Mouse (Mus musculus) lung, adult 2 months (tissue): ENCODE measurements around the gene Sgpp2. TPM values are rescaled to one million over a fixed set of nuclear protein-coding genes. Genes with fewer than 3 reads are reported as not detected.
A peak's percentile ranks its signal among the peaks of the same experiment; 100 is the strongest.

Experiments
- DNase-seq: peaks from one replicate; pipeline ENCODE4 v3.0.0; 2022
- H3K4me1 ChIP-seq: fragments of 200-500 bp; 2 replicates; pipeline ENCODE4 v1.6.1; 2011; ENCODE audit warnings: low read length; ENCODE audit not compliant: control insufficient read depth, insufficient read depth
- H3K4me3 ChIP-seq: fragments of 200-500 bp; replicated peaks from 2 replicates; pipeline ENCODE3; 2011; ENCODE audit warnings: low read depth, mild to moderate bottlenecking, control low read depth, low read length; ENCODE audit errors: extremely low read depth
- CTCF ChIP-seq: fragments of 200-500 bp; IDR thresholded peaks from 2 replicates; pipeline ENCODE4 v1.5.1; 2011; ENCODE audit warnings: mild to moderate bottlenecking, low read length, control low read depth; ENCODE audit not compliant: insufficient read depth
- POLR2A ChIP-seq: fragments of 200-500 bp; IDR thresholded peaks from 2 replicates; pipeline ENCODE4 v1.6.1; 2011; ENCODE audit warnings: low read depth, mild to moderate bottlenecking, control low read depth, low read length, borderline replicate concordance; ENCODE audit errors: extremely low read depth
- WGBS: fragments of 180-500 bp; shearing (Covaris S2); methylation state at CpG from one replicate; pipeline ENCODE4 v1.1.7; 2018; 5-methylcytosine and 5-hydroxymethylcytosine counted together
- polyA plus RNA-seq: library from polyadenylated mRNA; depleted of rRNA; stranded (reverse); fragments of >200 nt; gene quantifications from 2 replicates; pipeline ENCODE4 v1.2.3, GENCODE M21; 2012; rRNA removed

Sgpp2 gene
- 25.1 and 33.7 TPM in 2 replicates for polyA plus RNA-seq

DNA sequence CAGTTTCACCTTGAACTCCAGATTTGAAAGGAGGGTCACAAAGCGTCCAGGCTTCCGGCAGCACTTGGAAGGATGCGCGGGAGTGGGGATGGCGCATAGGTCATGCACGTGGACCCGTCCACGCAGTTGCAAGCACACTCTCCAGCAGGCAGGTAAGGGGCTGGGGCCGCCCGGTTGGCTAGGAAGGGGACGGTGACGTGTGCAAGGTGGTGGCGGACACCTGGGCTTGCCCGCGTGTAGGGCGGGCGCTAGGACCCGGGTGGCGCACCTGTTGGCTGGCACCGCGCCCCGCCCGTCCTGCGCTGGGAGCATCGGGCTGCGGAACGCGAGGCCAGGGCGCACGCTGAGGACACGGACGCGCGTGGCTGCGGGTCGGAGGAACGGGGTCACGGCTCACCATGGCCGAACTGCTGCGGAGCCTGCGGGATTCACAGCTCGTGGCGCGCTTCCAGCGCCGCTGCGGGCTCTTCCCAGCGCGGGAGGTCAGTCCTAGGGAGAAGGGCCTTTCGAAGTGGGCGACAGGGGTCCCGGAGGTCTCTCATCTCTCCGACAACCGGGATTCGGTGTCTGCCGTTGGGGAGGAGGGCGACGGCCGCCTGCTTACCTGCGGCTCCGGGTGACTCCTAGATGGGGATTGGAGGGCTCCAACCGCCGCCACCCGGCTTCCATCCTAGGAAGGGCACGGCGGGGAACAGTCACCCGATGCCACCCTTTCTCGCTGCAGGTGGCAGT, at the start of gene Sgpp2:
Sgpp2 (plus strand) TSS at position 325 of the 732 bp plus-strand sequence.
- WGBS: 1% methylated on average over 68 of the region's 68 CpGs
- peaks cover 10% of the 10 kb centered on the region for H3K4me1 ChIP-seq
- DNase-seq: peak; percentile 39
- peak within 1 kb of the TSS; percentile 63 for H3K4me3 ChIP-seq
- peak; percentile 22; the same call in 1 of the 2 replicates for TF ChIP-seq POLR2A
- no peak for TF ChIP-seq CTCF

DNA sequence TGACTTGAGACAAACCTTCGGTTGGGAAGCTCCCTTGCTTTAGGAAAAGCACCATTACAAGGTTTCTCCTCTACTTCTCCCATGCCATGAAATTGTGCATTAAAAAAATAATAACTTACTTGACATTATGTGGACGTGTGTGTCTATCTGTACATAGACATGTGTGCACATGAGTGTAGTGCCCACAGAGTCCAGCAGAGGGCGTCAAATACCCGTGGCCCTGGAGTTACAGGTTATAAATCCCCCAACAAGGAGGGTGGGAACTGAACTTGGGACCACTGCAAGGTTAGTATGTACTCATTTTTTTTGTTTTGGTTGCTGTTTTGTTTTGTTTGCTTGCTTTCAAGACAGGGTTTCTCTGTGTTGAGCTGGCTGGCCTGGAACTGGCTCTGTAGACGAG, 42.6 kb upstream of the Sgpp2 start:
- Histone ChIP-seq H3K4me1 (no peaks in the 10 kb centered on the region), H3K4me3 (no peak overlapping the region)
- DNase-seq: no peak
- WGBS: 50% methylated on average over 5 of the region's 5 CpGs
- TF ChIP-seq POLR2A (no peak), CTCF (no peak)

DNA sequence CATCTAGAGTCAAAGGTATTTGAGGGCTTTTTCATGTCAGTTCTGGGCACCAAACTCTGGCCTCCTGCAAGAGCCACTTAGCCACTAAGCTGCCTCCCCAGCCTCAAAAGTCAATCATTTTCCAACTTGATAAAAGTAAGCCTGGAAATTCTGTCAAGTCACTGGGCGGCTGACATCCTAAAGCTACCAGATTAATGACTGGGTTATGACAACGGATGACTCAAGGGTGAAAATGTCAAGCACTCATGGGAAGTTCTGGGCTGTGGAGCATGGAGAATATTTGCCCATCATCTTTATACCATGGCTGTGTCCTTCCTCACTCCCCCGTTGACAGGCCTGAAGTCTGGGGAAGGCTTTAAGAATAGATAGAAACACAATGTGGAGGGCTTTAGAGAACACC, 37.2 kb upstream of the Sgpp2 start:
- Histone ChIP-seq H3K4me3 (no peak overlapping the region), H3K4me1 (no peaks in the 10 kb centered on the region)
- DNase-seq: no peak
- 63% methylated on average over 3 of the region's 3 CpGs for WGBS
- TF ChIP-seq POLR2A: no peak
- TF ChIP-seq CTCF: no peak

DNA sequence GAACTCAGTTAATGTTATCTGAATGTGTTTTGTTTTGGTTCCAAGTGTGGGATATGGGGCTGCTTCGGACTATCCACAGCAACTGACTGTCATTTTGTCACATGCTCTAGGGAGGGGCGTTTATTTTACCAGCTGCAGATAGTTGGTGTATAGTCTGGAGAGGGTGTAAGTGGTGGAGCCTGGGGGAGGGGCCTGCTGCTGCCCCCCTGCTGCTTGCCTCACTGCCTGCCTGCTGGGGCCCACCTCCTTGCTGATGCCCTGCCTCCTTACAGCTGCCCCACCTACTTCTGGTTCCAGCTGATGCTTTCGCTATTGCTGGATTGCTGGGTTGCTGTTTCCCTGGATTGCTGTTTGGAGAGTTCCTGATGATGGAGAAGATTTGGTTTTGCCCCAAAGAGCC, 31.0 kb upstream of the Sgpp2 start:
- TF ChIP-seq POLR2A: no peak
- no peak for TF ChIP-seq CTCF
- H3K4me1 ChIP-seq: no peaks in the 10 kb centered on the region
- no peak overlapping the region for H3K4me3 ChIP-seq
- no peak for DNase-seq
- WGBS: 31% methylated on average over 3 of the region's 3 CpGs

DNA sequence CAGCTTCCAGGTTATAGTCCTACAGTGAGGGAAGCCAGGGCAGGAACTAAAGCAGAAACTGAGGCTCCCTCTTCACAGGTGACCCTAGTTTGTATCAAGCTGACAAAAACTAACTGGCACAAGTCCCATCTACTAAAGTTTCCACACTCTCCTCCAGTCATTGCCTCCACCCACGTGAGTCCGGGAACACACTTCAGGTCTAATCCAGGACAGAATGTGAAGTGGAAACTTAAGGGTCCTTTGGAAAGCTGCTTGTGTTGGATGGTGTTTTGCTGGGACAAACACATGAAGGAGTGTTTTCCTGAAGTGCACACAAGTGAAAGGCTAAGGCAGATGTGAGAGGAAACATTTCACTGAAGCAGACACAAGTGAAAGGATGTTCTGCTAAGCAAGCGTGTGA, 17.7 kb upstream of the Sgpp2 start:
- WGBS: 67% methylated on average over 3 of the region's 3 CpGs
- TF ChIP-seq POLR2A (no peak), CTCF (no peak)
- peak; percentile 48 for DNase-seq
- Histone ChIP-seq H3K4me1 (peaks cover 4% of the 10 kb centered on the region), H3K4me3 (no peak overlapping the region)

DNA sequence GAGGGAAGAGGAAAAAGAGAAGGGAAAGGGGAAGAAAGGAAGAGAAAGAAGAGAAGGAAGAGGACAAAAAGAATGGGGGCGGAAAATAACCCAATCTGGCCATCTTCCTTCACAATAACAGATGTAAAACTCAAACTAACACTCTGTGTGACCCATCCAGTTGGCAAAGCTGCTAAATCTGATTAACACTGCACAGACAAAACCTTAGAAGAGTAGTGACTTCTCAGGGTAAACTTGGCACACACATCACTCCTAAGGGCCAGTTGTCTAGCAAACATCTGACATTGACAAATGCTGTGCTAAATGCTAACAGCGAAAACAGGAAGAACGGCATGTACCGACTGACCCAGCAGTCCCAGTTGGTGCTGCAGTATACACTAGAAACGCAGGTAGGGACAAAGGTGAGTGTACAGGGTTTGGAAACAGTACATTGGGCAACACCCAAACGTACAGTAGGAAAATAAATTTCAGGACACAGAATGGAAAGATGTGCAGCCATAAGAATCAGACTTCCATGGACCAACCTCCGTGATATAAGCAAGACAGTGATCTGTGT, 10.4 kb upstream of the Sgpp2 start:
- no peak for TF ChIP-seq POLR2A
- no peak for TF ChIP-seq CTCF
- no peak for DNase-seq
- WGBS: 45% methylated on average over 7 of the region's 7 CpGs
- Histone ChIP-seq H3K4me3 (no peak overlapping the region), H3K4me1 (peaks cover 4% of the 10 kb centered on the region)

DNA sequence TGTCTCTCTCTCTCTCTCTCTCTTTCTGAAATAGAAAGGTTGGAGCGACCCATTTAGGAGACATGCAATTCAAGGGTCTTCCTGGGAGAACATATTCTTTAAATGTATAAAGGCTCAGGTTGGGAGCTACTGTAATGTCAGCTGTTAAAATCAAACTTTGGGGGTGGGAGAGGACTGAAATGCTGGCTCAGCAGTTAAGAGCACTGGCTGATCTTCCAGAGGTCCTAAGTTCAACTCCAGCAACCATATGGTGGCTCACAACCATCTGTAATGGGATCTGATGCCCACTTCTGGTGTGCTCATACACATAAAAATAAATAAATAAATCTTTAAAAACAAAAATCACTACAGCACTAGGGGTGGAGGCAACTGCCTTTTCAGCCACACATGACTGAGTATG, 1.5 kb upstream of the Sgpp2 start:
- 92% methylated on average over 1 of the region's 1 CpGs for WGBS
- no peak for DNase-seq

DNA sequence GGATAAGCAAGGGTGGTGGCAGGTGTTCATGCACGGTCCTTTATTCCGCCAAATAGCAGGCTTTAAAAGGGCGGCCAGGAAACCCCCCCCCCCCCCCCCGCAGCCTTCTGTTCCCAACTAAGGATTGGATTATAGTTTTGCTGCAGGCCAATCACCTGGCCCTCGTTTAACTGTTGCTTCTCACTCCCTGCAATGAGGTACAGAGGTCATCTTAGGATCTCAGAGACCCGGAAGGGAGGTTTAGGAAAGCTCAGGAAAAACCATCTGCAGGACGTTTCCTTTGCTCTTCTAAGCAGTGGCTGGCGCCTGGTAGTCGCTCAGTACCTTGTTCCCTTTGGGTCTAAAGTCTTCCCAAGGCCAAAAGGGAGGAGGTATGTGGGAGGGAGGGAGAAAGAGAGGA, 865 bp upstream of the Sgpp2 start:
- 12% methylated on average over 9 of the region's 9 CpGs for WGBS
- Histone ChIP-seq H3K4me1 (peaks cover 10% of the 10 kb centered on the region), H3K4me3 (no peak overlapping the region)
- DNase-seq: no peak
- no peak for TF ChIP-seq CTCF
- TF ChIP-seq POLR2A: no peak

More for the DNA sequence above, 1.5 kb upstream of the Sgpp2 start:
- no peak overlapping the region for H3K4me3 ChIP-seq
- TF ChIP-seq CTCF: no peak
- no peak for TF ChIP-seq POLR2A
- H3K4me1 ChIP-seq: peaks cover 10% of the 10 kb centered on the region

DNA sequence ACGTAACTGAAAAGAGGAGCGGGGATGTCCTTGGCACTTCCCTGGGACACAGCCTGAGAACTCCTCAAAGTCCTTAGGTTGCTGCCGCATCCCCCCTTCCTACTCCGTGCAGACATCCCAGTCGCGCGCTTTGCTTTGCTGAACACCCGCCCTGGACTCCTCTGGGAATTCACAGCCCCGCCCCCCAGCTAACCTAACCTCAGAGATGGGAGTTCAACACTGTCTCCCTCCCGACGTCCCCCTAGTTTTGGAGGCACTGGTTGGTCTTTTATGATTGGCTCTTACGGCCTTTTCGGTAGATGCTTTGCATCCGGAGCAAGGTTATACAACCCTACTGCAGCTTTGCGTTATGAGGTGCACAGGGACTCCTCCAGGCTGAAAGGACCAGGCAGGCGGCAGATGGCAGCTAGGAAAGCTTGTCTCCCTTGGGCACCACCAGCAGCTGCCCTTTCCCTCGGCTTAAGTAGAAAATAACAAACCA, 756 bp downstream of the Sgpp2 start:
- Histone ChIP-seq H3K4me1 (peaks cover 10% of the 10 kb centered on the region), H3K4me3 (peak overlapping the region; percentile 63)
- WGBS: 4% methylated on average over 17 of the region's 17 CpGs
- DNase-seq: peak; percentile 21
- TF ChIP-seq CTCF (no peak), POLR2A (no peak)

DNA sequence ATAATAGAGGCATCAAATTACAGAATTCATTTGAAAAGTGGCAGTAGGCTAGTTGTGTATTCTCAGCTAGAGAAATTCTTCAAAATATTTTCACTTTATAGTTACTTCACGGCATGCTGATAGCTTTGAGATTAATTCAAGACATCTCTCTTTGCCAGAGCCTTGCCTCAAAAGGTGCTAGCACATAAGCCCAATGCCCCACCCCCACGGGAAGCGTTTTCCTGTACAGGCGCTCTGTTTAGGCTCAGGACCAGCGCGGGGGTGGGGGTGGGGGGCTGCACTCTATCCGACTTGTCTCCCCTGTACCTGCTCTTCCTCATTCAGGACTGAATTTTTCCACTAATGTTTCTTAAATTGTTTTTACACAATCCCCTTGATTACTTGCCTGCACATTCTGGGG, 1.3 kb downstream of the Sgpp2 start:
- WGBS: 8% methylated on average over 7 of the region's 7 CpGs
- TF ChIP-seq CTCF: no peak
- TF ChIP-seq POLR2A: no peak
- no peak for DNase-seq
- H3K4me1 ChIP-seq: peaks cover 10% of the 10 kb centered on the region
- no peak overlapping the region for H3K4me3 ChIP-seq
